Mouse (Mus musculus) heart, embryonic 16.5 days (tissue): Measurements from ENCODE around the gene Prpf8. TPM values are rescaled to one million over a fixed set of nuclear protein-coding genes. Genes with fewer than 3 reads are reported as not detected.
A peak's percentile ranks its signal among the peaks of the same experiment; 100 is the strongest.

ENCODE experiments used
- ATAC-seq: fragments of 200-750 bp; cut with Nextera tagmentation; replicated peaks from 2 replicates; pipeline ENCODE4 v1.8.0; 2017; ENCODE audit warnings: moderate number of reproducible peaks; ENCODE audit not compliant: insufficient read depth, low FRiP score; ENCODE audit errors: extremely low read depth
- H3K27ac ChIP-seq: fragments of 300-500 bp; sonication (generic); 2 replicates; pipeline ENCODE4 v1.5.1; 2014; ENCODE audit warnings: mild to moderate bottlenecking, low read length, control low read depth, moderate library complexity
- H3K27me3 ChIP-seq: fragments of 300-500 bp; sonication (generic); 2 replicates; pipeline ENCODE4 v1.6.1; 2014; ENCODE audit warnings: low read length, mixed read lengths; ENCODE audit not compliant: control insufficient read depth, insufficient read depth
- H3K36me3 ChIP-seq: fragments of 300-500 bp; sonication (generic); 2 replicates; pipeline ENCODE4 v1.6.1; 2014; ENCODE audit not compliant: control insufficient read depth, insufficient read depth
- H3K4me1 ChIP-seq: fragments of 300-500 bp; sonication (generic); 2 replicates; pipeline ENCODE4 v1.6.1; 2014; ENCODE audit warnings: low read length, mixed read lengths; ENCODE audit not compliant: control insufficient read depth, insufficient read depth
- H3K4me2 ChIP-seq: fragments of 300-500 bp; sonication (generic); 2 replicates; pipeline ENCODE4 v1.6.1; 2014; ENCODE audit warnings: low read depth, mild to moderate bottlenecking, control low read depth, low read length
- H3K4me3 ChIP-seq: fragments of 300-500 bp; sonication (generic); 2 replicates; pipeline ENCODE4 v1.5.1; 2014; ENCODE audit warnings: mild to moderate bottlenecking, control low read depth, low read length
- H3K9ac ChIP-seq: fragments of 300-500 bp; sonication (generic); 2 replicates; pipeline ENCODE4 v1.6.1; 2014; ENCODE audit warnings: low read length, control low read depth
- H3K9me3 ChIP-seq: fragments of 300-500 bp; sonication (generic); replicated peaks from 2 replicates; pipeline ENCODE4 v1.6.1; 2016; ENCODE audit warnings: low read length; ENCODE audit not compliant: control insufficient read depth
- WGBS: fragments of 180-500 bp; shearing (Covaris S2); extraction: QIAGEN DNeasy Blood & Tissue Kit; methylation state at CpG from one replicate; pipeline ENCODE4 v1.1.7; 2014; 5-methylcytosine and 5-hydroxymethylcytosine counted together
- polyA plus RNA-seq: library from polyadenylated mRNA; unstranded; fragments of >200 nt; fragmentation: Nextera tagmentation; extraction: Ambion mirVana; gene quantifications from 2 replicates; pipeline ENCODE4 v1.2.1, GENCODE M21; 2015

The Prpf8 gene
- polyA plus RNA-seq, 1 experiment from 2014 or later, result 31.4 TPM

- Histone ChIP-seq H3K4me3 (no peak overlapping the region), H3K36me3 (peaks cover 43% of the 10 kb centered on the region), H3K27ac (peak overlapping the region; percentile 96)
Measured at GRCm38 (mm10) chr11:75508904-75509303, 22.3 kb downstream of the Prpf8 start.

GRCm38 (mm10) chr11:75509741-75510626, 23.4 kb downstream of the Prpf8 start, which contains the start of gene Rilp:
Gene Rilp, plus strand, starts transcription at chr11:75510094.
- Histone ChIP-seq H3K27ac (peak within 1 kb of the TSS; percentile 96), H3K9ac (peak within 1 kb of the TSS; percentile 84), H3K36me3 (peaks cover 32% of the 10 kb centered on the region), H3K4me3 (peak within 1 kb of the TSS; percentile 65), H3K4me1 (peaks cover 13% of the 10 kb centered on the region), H3K4me2 (peak within 1 kb of the TSS; percentile 89), H3K9me3 (no peaks in the 10 kb centered on the region), H3K27me3 (no peaks in the 10 kb centered on the region)
- 2% methylated on average over 43 of the region's 43 CpGs for WGBS
- peak; percentile 64 for ATAC-seq

More at GRCm38 (mm10) chr11:75508904-75509303, 22.3 kb downstream of the Prpf8 start:
- ATAC-seq, result no peak
- peaks cover 13% of the 10 kb centered on the region for H3K4me1 ChIP-seq
- no peak overlapping the region for H3K4me2 ChIP-seq
- H3K9me3 ChIP-seq, result no peaks in the 10 kb centered on the region
- 70% methylated on average over 8 of the region's 8 CpGs for WGBS
- peak overlapping the region; percentile 84; the same call in 1 of the 2 replicates for H3K9ac ChIP-seq
- no peaks in the 10 kb centered on the region for H3K27me3 ChIP-seq

GRCm38 (mm10) chr11:75510627-75510993, 24.0 kb downstream of the Prpf8 start:
- Histone ChIP-seq H3K4me1 (peaks cover 13% of the 10 kb centered on the region), H3K4me2 (peak overlapping the region; percentile 89), H3K27ac (peak overlapping the region; percentile 96), H3K27me3 (no peaks in the 10 kb centered on the region), H3K4me3 (peak overlapping the region; percentile 65), H3K9me3 (no peaks in the 10 kb centered on the region), H3K36me3 (peaks cover 34% of the 10 kb centered on the region), H3K9ac (peak overlapping the region; percentile 84)
- 3% methylated on average over 24 of the region's 24 CpGs for WGBS
- ATAC-seq, result peak; percentile 85

GRCm38 (mm10) chr11:75511213-75511612, 24.6 kb downstream of the Prpf8 start:
- Histone ChIP-seq H3K9me3 (no peaks in the 10 kb centered on the region), H3K4me3 (no peak overlapping the region), H3K27me3 (no peaks in the 10 kb centered on the region), H3K4me1 (peaks cover 13% of the 10 kb centered on the region), H3K36me3 (peaks cover 29% of the 10 kb centered on the region), H3K4me2 (peak overlapping the region; percentile 89), H3K9ac (no peak overlapping the region), H3K27ac (peak overlapping the region; percentile 8)
- 76% methylated on average over 6 of the region's 6 CpGs for WGBS
- ATAC-seq, result no peak

- peaks cover 13% of the 10 kb centered on the region for H3K4me1 ChIP-seq
- no peak overlapping the region for H3K4me2 ChIP-seq
- WGBS, result 79% methylated on average over 9 of the region's 9 CpGs
- no peaks in the 10 kb centered on the region for H3K9me3 ChIP-seq
- H3K9ac ChIP-seq, result no peak overlapping the region
- no peak overlapping the region for H3K4me3 ChIP-seq
- no peak overlapping the region for H3K27ac ChIP-seq
- no peaks in the 10 kb centered on the region for H3K27me3 ChIP-seq
- peaks cover 26% of the 10 kb centered on the region for H3K36me3 ChIP-seq
- no peak for ATAC-seq
Measured at GRCm38 (mm10) chr11:75512301-75513018, 25.8 kb downstream of the Prpf8 start.

- peaks cover 13% of the 10 kb centered on the region for H3K4me1 ChIP-seq
- no peak for ATAC-seq
- peak within 1 kb of the TSS; percentile 57 for H3K4me2 ChIP-seq
- no peaks in the 10 kb centered on the region for H3K9me3 ChIP-seq
- H3K36me3 ChIP-seq, result peaks cover 17% of the 10 kb centered on the region
- WGBS, result 54% methylated on average over 8 of the region's 8 CpGs
- H3K27ac ChIP-seq, result peak within 1 kb of the TSS; percentile 34
- H3K4me3 ChIP-seq, result peak within 1 kb of the TSS; percentile 43
- no peaks in the 10 kb centered on the region for H3K27me3 ChIP-seq
- H3K9ac ChIP-seq, result peak within 1 kb of the TSS; percentile 37
Measured at GRCm38 (mm10) chr11:75513336-75513735, 26.7 kb downstream of the Prpf8 start, which contains the start of gene Scarf1. Gene Scarf1, plus strand, starts transcription at chr11:75513540.

GRCm38 (mm10) chr11:75515186-75515585, 28.6 kb downstream of the Prpf8 start:
- WGBS, result 88% methylated on average over 25 of the region's 25 CpGs
- H3K4me3 ChIP-seq, result no peak overlapping the region
- H3K27me3 ChIP-seq, result no peaks in the 10 kb centered on the region
- H3K9me3 ChIP-seq, result no peaks in the 10 kb centered on the region
- no peak overlapping the region for H3K4me2 ChIP-seq
- no peak overlapping the region for H3K9ac ChIP-seq
- H3K4me1 ChIP-seq, result no peaks in the 10 kb centered on the region
- peaks cover 7% of the 10 kb centered on the region for H3K36me3 ChIP-seq
- no peak for ATAC-seq
- no peak overlapping the region for H3K27ac ChIP-seq

GRCm38 (mm10) chr11:75519834-75520633, 33.4 kb downstream of the Prpf8 start:
- Histone ChIP-seq H3K4me3 (no peak overlapping the region), H3K9ac (no peak overlapping the region), H3K36me3 (peaks cover 7% of the 10 kb centered on the region), H3K9me3 (no peaks in the 10 kb centered on the region), H3K27me3 (no peaks in the 10 kb centered on the region), H3K4me2 (no peak overlapping the region), H3K27ac (no peak overlapping the region), H3K4me1 (no peaks in the 10 kb centered on the region)
- WGBS, result 73% methylated on average over 15 of the region's 15 CpGs
- ATAC-seq, result no peak
